Mouse (Mus musculus) liver, adult 2 months (tissue): ENCODE measurements around the gene Lhx3.

Experiments used
- CTCF ChIP-seq: fragments of 200-500 bp; IDR thresholded peaks from 2 replicates; pipeline ENCODE4 v1.5.1; 2011; ENCODE audit warnings: low read depth, low read length, control low read depth
- POLR2A ChIP-seq: fragments of 200-500 bp; IDR thresholded peaks from 2 replicates; pipeline ENCODE4 v1.6.1; 2011; ENCODE audit warnings: low read length, control low read depth; ENCODE audit not compliant: insufficient read depth; ENCODE audit errors: extremely low read depth

GRCm38 (mm10) chr2:26231366-26231765, 23.3 kb upstream of the Lhx3 start:
- TF ChIP-seq CTCF, result no peak
- TF ChIP-seq POLR2A, result no peak
